Mouse (Mus musculus) olfactory bulb, adult 2 months (tissue): ENCODE data around the gene Chn2.

ENCODE experiments used
- CTCF ChIP-seq: fragments of 200-500 bp; IDR thresholded peaks from 2 replicates; pipeline ENCODE4 v1.5.1; 2012; ENCODE audit warnings: low read depth, mild to moderate bottlenecking, low read length, moderate library complexity; ENCODE audit not compliant: insufficient read depth
- POLR2A ChIP-seq: fragments of 200-500 bp; IDR thresholded peaks from 2 replicates; pipeline ENCODE4 v1.6.1; 2012; ENCODE audit warnings: mild to moderate bottlenecking, low read depth, low read length, moderate library complexity; ENCODE audit not compliant: insufficient read depth

- TF ChIP-seq POLR2A (no peak), CTCF (no peak)
These were observed 180.8 kb downstream of the Chn2 start for GRCm38 (mm10) chr6:54220124-54220523.
